In genomic region chr17:29603283-29603682, GRCm38 (mm10) we compare ENCODE assay signal across 9 mouse cellular contexts. TPM values are rescaled to one million over a fixed set of nuclear protein-coding genes. Genes with fewer than 3 reads are reported as not detected.
A peak's percentile ranks its signal among the peaks of the same experiment; 100 is the strongest.
DNase-seq lines count a peak whose midpoint lies in the region; ATAC-seq and TF ChIP-seq lines count a peak whose summit lies in the region.
"Had no signal": no experiment of that assay in that cellular context is flagged by ENCODE, and none has a peak within 500 bp of the region (broad histone marks: within the 10 kb centered on the region; RNA-seq: fewer than 3 reads in every experiment).

No protein-coding gene starts in this region.

- H3K9me3 ChIP-seq in hindbrain, embryonic 10.5 days, result no peaks in the 10 kb centered on the region
- no peaks in the 10 kb centered on the region for H3K9me3 ChIP-seq in hindbrain, embryonic 12.5 days (replicated peaks)
- H3K9me3 ChIP-seq in midbrain, embryonic 11.5 days (ENCODE audit: control insufficient read depth, low read length), result no peaks in the 10 kb centered on the region
- H3K9me3 ChIP-seq: midbrain, embryonic 12.5 days had no signal

- H3K27ac ChIP-seq in hindbrain, embryonic 10.5 days, result no peak overlapping the region
- no peak overlapping the region for H3K27ac ChIP-seq in hindbrain, embryonic 12.5 days
- H3K27ac ChIP-seq in midbrain, embryonic 11.5 days (ENCODE audit: low read depth, low read length), result no peak overlapping the region
- no peak overlapping the region for H3K27ac ChIP-seq in spleen, adult 2 months (ENCODE audit: insufficient read depth, low read length)
- H3K27ac ChIP-seq: midbrain, embryonic 12.5 days had no signal

- no peak overlapping the region for H3K4me3 ChIP-seq in hindbrain, embryonic 10.5 days
- no peak overlapping the region for H3K4me3 ChIP-seq in hindbrain, embryonic 12.5 days
- no peak overlapping the region for H3K4me3 ChIP-seq in midbrain, embryonic 11.5 days (ENCODE audit: low read depth, low read length)
- H3K4me3 ChIP-seq in spleen, adult 2 months (ENCODE audit: extremely low read depth, insufficient read depth, insufficient read length), result no peak overlapping the region
- H3K4me3 ChIP-seq: midbrain, embryonic 12.5 days had no signal

- TF ChIP-seq POLR2A in spleen, adult 2 months (IDR thresholded peaks at IDR 0.05; ENCODE audit: low read depth, low read length), result no peak

- H3K9ac ChIP-seq in hindbrain, embryonic 12.5 days, result no peak overlapping the region
- H3K9ac ChIP-seq in midbrain, embryonic 11.5 days (ENCODE audit: low read length), result no peak overlapping the region
- H3K9ac ChIP-seq: midbrain, embryonic 12.5 days had no signal

- H3K4me1 ChIP-seq in hindbrain, embryonic 10.5 days (replicated peaks), result 0 out of 2 replicates have a peak, but pooled peaks cover 5% of the 10 kb centered on the region
- H3K4me1 ChIP-seq in hindbrain, embryonic 12.5 days, result no peaks in the 10 kb centered on the region
- H3K4me1 ChIP-seq in midbrain, embryonic 11.5 days (ENCODE audit: control insufficient read depth, insufficient read depth, low read length), result no peaks in the 10 kb centered on the region
- H3K4me1 ChIP-seq in spleen, adult 2 months (ENCODE audit: control insufficient read depth, insufficient read depth, insufficient read length), result peaks cover 5% of the 10 kb centered on the region; the same call in 1 of the 2 replicates
- H3K4me1 ChIP-seq: midbrain, embryonic 12.5 days had no signal

- peak; percentile 82; the same call in 1 of the 2 replicates for TF ChIP-seq CTCF in spleen, adult 2 months (IDR thresholded peaks at IDR 0.05; ENCODE audit: extremely low read depth, insufficient read depth, insufficient read length, insufficient replicate concordance)

- peaks cover 84% of the 10 kb centered on the region for H3K36me3 ChIP-seq in hindbrain, embryonic 10.5 days
- H3K36me3 ChIP-seq in hindbrain, embryonic 12.5 days, result peaks cover 58% of the 10 kb centered on the region
- peaks cover 7% of the 10 kb centered on the region for H3K36me3 ChIP-seq in midbrain, embryonic 11.5 days (ENCODE audit: control insufficient read depth, insufficient read depth, low read length)
- H3K36me3 ChIP-seq in spleen, adult 2 months (ENCODE audit: control insufficient read depth, insufficient read depth, low read length), result peaks cover 15% of the 10 kb centered on the region

- ATAC-seq in hindbrain, embryonic 12.5 days (ENCODE audit: low FRiP score), result no peak
- no peak for ATAC-seq in midbrain, embryonic 11.5 days (ENCODE audit: low FRiP score)

- H3K27me3 ChIP-seq in hindbrain, embryonic 10.5 days (ENCODE audit: insufficient read depth, poor library complexity, severe bottlenecking), result no peaks in the 10 kb centered on the region
- no peaks in the 10 kb centered on the region for H3K27me3 ChIP-seq in hindbrain, embryonic 12.5 days
- no peaks in the 10 kb centered on the region for H3K27me3 ChIP-seq in midbrain, embryonic 11.5 days (ENCODE audit: control insufficient read depth, insufficient read depth, low read length)
- H3K27me3 ChIP-seq in spleen, adult 2 months (ENCODE audit: control insufficient read depth, insufficient read depth, low read length), result no peaks in the 10 kb centered on the region
- H3K27me3 ChIP-seq: midbrain, embryonic 12.5 days had no signal

- no peak overlapping the region for H3K4me2 ChIP-seq in hindbrain, embryonic 12.5 days (replicated peaks)
- H3K4me2 ChIP-seq in midbrain, embryonic 11.5 days, result no peak overlapping the region
- H3K4me2 ChIP-seq: midbrain, embryonic 12.5 days had no signal

- DNase-seq in hindbrain, embryonic 10.5 days (ENCODE audit: low spot score), result peak; percentile 77
- DNase-seq in c-Kit-negative CD71-positive TER-119-positive erythroid progenitor cells, embryonic 14.5 days (ENCODE audit: low read depth, low spot score), result peak; percentile 59
- peak; percentile 27 for DNase-seq in fibroblast of lung, adult 2 months (ENCODE audit: low read depth)
- peak; percentile 88 for DNase-seq in heart, postnatal 4 days
- peak; percentile 87 to 90 for DNase-seq in left cerebral cortex, adult 18-20 months (ENCODE audit: low spot score in 2 of 2)
- DNase-seq in midbrain, embryonic 11.5 days (ENCODE audit: low spot score, missing footprints), result peak; percentile 99
- DNase-seq in spleen, adult 2 months (ENCODE audit: low read depth in 1 of 2, low spot score in 2 of 2), result peak; percentile 17 to 53

- 32% methylated on average over 6 of the region's 6 CpGs for WGBS in hindbrain, embryonic 10.5 days
- WGBS in hindbrain, embryonic 12.5 days, result 27% methylated on average over 6 of the region's 6 CpGs
- 26% methylated on average over 6 of the region's 6 CpGs for WGBS in midbrain, embryonic 11.5 days
- 32% methylated on average over 6 of the region's 6 CpGs for WGBS in spleen, adult 2 months

RNA-seq across cellular contexts. Expression of gene Rnf8, which starts 11.3 kb away (rescaled TPM):
- 107 TPM in 2 replicates for polyA plus RNA-seq in hindbrain, embryonic 10.5 days (2016; fragmentation: Nextera tagmentation; extraction: Ambion mirVana)
- polyA plus RNA-seq in hindbrain, embryonic 12.5 days (2016; fragmentation: Nextera tagmentation; extraction: Ambion mirVana), result 100 and 105 TPM in 2 replicates
- total RNA-seq in heart, postnatal 4 days (2021), result 10 to 100 TPM; 24.7 to 28.6 TPM
- 10 to 100 TPM; 53.8 to 66.2 TPM for total RNA-seq in left cerebral cortex, adult 18-20 months (2021)
- 106 and 111 TPM in 2 replicates for polyA plus RNA-seq in midbrain, embryonic 11.5 days (2014; fragmentation: Nextera tagmentation; extraction: Ambion mirVana)
- polyA plus RNA-seq in spleen, adult 2 months (2012; rRNA removed), result 19.8 and 24.0 TPM in 2 replicates

RNA-seq across cellular contexts. Expression of gene Gm28043, which starts 11.4 kb away (rescaled TPM):
- polyA plus RNA-seq in hindbrain, embryonic 10.5 days (2016; fragmentation: Nextera tagmentation; extraction: Ambion mirVana), result 2.8 and 3.3 TPM in 2 replicates
- polyA plus RNA-seq in hindbrain, embryonic 12.5 days (2016; fragmentation: Nextera tagmentation; extraction: Ambion mirVana), result 3.7 and 4.1 TPM in 2 replicates
- total RNA-seq in heart, postnatal 4 days (2021), result 1 to 10 TPM; 2.5 to 2.6 TPM
- total RNA-seq in left cerebral cortex, adult 18-20 months (2021), result 1 to 10 TPM; 3.2 to 3.7 TPM
- 2.2 and 2.7 TPM in 2 replicates for polyA plus RNA-seq in midbrain, embryonic 11.5 days (2014; fragmentation: Nextera tagmentation; extraction: Ambion mirVana)
- polyA plus RNA-seq in spleen, adult 2 months (2012; rRNA removed), result 1.3 TPM in 2 replicates

RNA-seq across cellular contexts. Expression of gene Tmem217, which starts 51.1 kb away (rescaled TPM):
- 1.3 and 2.5 TPM in 2 replicates for polyA plus RNA-seq in hindbrain, embryonic 10.5 days (2016; fragmentation: Nextera tagmentation; extraction: Ambion mirVana)
- 1.8 and 2.4 TPM in 2 replicates for polyA plus RNA-seq in hindbrain, embryonic 12.5 days (2016; fragmentation: Nextera tagmentation; extraction: Ambion mirVana)
- total RNA-seq in heart, postnatal 4 days (2021), result not detected
- not detected for total RNA-seq in left cerebral cortex, adult 18-20 months (2021)
- polyA plus RNA-seq in midbrain, embryonic 11.5 days (2014; fragmentation: Nextera tagmentation; extraction: Ambion mirVana), result 0.14 and 0.51 TPM in 2 replicates
- polyA plus RNA-seq in spleen, adult 2 months (2012; rRNA removed), result not detected in 2 replicates

RNA-seq across cellular contexts. Expression of gene Tbc1d22b, which starts 53.7 kb away (rescaled TPM):
- 20.5 and 21.3 TPM in 2 replicates for polyA plus RNA-seq in hindbrain, embryonic 10.5 days (2016; fragmentation: Nextera tagmentation; extraction: Ambion mirVana)
- polyA plus RNA-seq in hindbrain, embryonic 12.5 days (2016; fragmentation: Nextera tagmentation; extraction: Ambion mirVana), result 24.6 and 26.4 TPM in 2 replicates
- 10 to 100 TPM; 15.6 to 16.1 TPM for total RNA-seq in heart, postnatal 4 days (2021)
- total RNA-seq in left cerebral cortex, adult 18-20 months (2021), result 10 to 100 TPM; 36.4 to 38.5 TPM
- 16.8 and 18.8 TPM in 2 replicates for polyA plus RNA-seq in midbrain, embryonic 11.5 days (2014; fragmentation: Nextera tagmentation; extraction: Ambion mirVana)
- 15.5 and 17.7 TPM in 2 replicates for polyA plus RNA-seq in spleen, adult 2 months (2012; rRNA removed)

RNA-seq across cellular contexts. Expression of gene Gm17657, which starts 53.8 kb away (rescaled TPM):
- not detected in 2 replicates for polyA plus RNA-seq in hindbrain, embryonic 10.5 days (2016; fragmentation: Nextera tagmentation; extraction: Ambion mirVana)
- polyA plus RNA-seq in hindbrain, embryonic 12.5 days (2016; fragmentation: Nextera tagmentation; extraction: Ambion mirVana), result not detected in 2 replicates
- total RNA-seq in heart, postnatal 4 days (2021), result not detected
- total RNA-seq in left cerebral cortex, adult 18-20 months (2021), result not detected
- not detected in 2 replicates for polyA plus RNA-seq in midbrain, embryonic 11.5 days (2014; fragmentation: Nextera tagmentation; extraction: Ambion mirVana)
- polyA plus RNA-seq in spleen, adult 2 months (2012; rRNA removed), result not detected in 2 replicates
- polyA plus RNA-seq: midbrain, embryonic 12.5 days had no signal

Comparison
In these comparisons a context has a peak if more than half of its experiments do, and no peak if none do; other contexts are left out.
1. DNase-seq: peak in every context shown above with its lines; median percentile 99 in midbrain, embryonic 11.5 days; 88 in left cerebral cortex, adult 18-20 months; 88 in heart, postnatal 4 days; 77 in hindbrain, embryonic 10.5 days; 59 in c-Kit-negative CD71-positive TER-119-positive erythroid progenitor cells, embryonic 14.5 days; 35 in spleen, adult 2 months; 27 in fibroblast of lung, adult 2 months.